Mouse (Mus musculus) intestine, embryonic 16.5 days (tissue): ENCODE results near the gene St7l. TPM values are rescaled to one million over a fixed set of nuclear protein-coding genes. Genes with fewer than 3 reads are reported as not detected.

Experiments
- ATAC-seq: fragments of 200-750 bp; cut with Nextera tagmentation; 2 replicates; pipeline ENCODE4 v1.8.0; 2017; ENCODE audit warnings: moderate TSS enrichment, moderate library complexity
- H3K27ac ChIP-seq: fragments of 300-500 bp; sonication (generic); 2 replicates; pipeline ENCODE4 v1.5.1; 2014; ENCODE audit warnings: mild to moderate bottlenecking, low read length
- H3K27me3 ChIP-seq: fragments of 300-500 bp; sonication (generic); replicated peaks from 2 replicates; pipeline ENCODE4 v1.6.1; 2014; ENCODE audit warnings: low read length, control low read depth, mixed read lengths; ENCODE audit not compliant: control insufficient read depth, insufficient read depth
- H3K36me3 ChIP-seq: fragments of 300-500 bp; sonication (generic); 2 replicates; pipeline ENCODE4 v1.6.1; 2014; ENCODE audit warnings: low read length, control low read depth; ENCODE audit not compliant: control insufficient read depth, insufficient read depth
- H3K4me1 ChIP-seq: fragments of 300-500 bp; sonication (generic); 2 replicates; pipeline ENCODE4 v1.6.1; 2014; ENCODE audit warnings: low read length, control low read depth, mixed read lengths; ENCODE audit not compliant: control insufficient read depth, insufficient read depth
- H3K4me2 ChIP-seq: fragments of 300-500 bp; sonication (generic); 2 replicates; pipeline ENCODE4 v1.6.1; 2014; ENCODE audit warnings: low read depth, low read length, control low read depth
- H3K4me3 ChIP-seq: fragments of 300-500 bp; sonication (generic); 2 replicates; pipeline ENCODE4 v1.5.1; 2014; ENCODE audit warnings: mild to moderate bottlenecking, low read length
- H3K9ac ChIP-seq: fragments of 300-500 bp; sonication (generic); 2 replicates; pipeline ENCODE4 v1.6.1; 2014; ENCODE audit warnings: low read depth, low read length
- H3K9me3 ChIP-seq: fragments of 300-500 bp; sonication (generic); 2 replicates; pipeline ENCODE4 v1.6.1; 2016; ENCODE audit warnings: low read length, control low read depth; ENCODE audit not compliant: control insufficient read depth
- whole genome bisulfite sequencing: fragments of 180-500 bp; shearing (Covaris S2); extraction: QIAGEN DNeasy Blood & Tissue Kit; methylation state at CpG from one replicate; pipeline ENCODE4 v1.1.7; 2014; 5-methylcytosine and 5-hydroxymethylcytosine counted together
- polyA plus RNA-seq: library from polyadenylated mRNA; unstranded; fragments of >200 nt; fragmentation: Nextera tagmentation; extraction: Ambion mirVana; gene quantifications from 2 replicates; pipeline ENCODE4 v1.2.1, GENCODE M21; 2015

The St7l gene
- polyA plus RNA-seq, result 37.0 and 37.8 TPM in 2 replicates

DNA sequence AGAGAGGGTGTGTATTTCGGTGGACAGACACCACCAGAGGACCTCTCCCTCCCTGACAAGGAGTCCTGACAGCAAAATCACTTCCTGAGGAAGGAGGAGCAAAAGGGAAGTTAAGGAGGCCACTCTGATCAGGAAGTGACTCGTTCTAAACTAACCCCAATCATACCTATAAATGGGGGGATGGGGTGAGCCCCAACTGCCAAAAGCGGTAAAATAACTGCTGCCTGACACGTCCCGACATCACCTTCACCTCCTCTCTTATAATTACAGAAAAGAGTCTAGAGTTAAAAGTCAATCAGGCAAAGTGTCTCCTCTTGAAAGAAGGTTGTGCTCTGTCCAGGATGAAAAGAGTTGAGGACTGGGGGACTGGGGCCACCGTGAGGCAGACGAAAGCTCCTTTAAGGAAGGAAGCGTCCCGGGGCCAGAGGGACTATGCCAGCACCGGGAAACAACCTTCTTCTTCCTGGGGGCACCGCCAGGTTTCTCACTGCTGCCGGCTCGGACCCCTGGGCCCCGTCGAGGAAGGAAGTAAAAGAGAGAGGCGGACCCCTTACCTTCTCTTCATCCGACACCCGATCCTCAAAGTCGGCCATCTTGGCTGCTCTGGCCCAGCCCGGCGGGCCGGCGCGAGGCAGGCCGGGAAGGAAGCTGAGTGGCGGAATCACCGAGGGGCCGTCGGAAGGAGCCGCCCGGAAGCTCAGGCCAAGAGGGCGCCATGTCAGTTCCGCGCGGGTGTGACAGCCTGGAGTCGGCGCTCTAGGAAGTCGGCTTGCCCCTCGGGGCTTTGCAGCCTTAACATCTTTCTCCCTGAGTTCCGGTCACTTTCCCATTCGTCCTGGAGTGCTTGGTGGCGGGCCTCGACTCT lies at the start of gene St7l, which contains the start of gene Capza1:
Gene St7l (plus strand): TSS at position 220 of the 865 bp plus-strand sequence.
Gene Capza1 (minus strand): TSS at position 720 of the 865 bp plus-strand sequence.
- no peaks in the 10 kb centered on the region for H3K36me3 ChIP-seq
- ATAC-seq, result peak; percentile 96
- H3K27ac ChIP-seq, result peak within 1 kb of the TSS; percentile 99

GRCm38 (mm10) chr3:104814746-104815145 lies 49.1 kb upstream of the St7l start:
- Histone ChIP-seq H3K4me2 (no peak overlapping the region), H3K4me3 (no peak overlapping the region), H3K27ac (no peak overlapping the region), H3K36me3 (no peaks in the 10 kb centered on the region), H3K27me3 (no peaks in the 10 kb centered on the region), H3K4me1 (peaks cover 28% of the 10 kb centered on the region), H3K9ac (no peak overlapping the region), H3K9me3 (no peaks in the 10 kb centered on the region)
- ATAC-seq, result no peak
- 95% methylated on average over 1 of the region's 1 CpGs for WGBS

More for the DNA sequence above, at the start of gene St7l, which contains the start of gene Capza1:
- Histone ChIP-seq H3K4me3 (peak within 1 kb of the TSS; percentile 100), H3K9me3 (no peaks in the 10 kb centered on the region), H3K4me1 (peaks cover 12% of the 10 kb centered on the region), H3K4me2 (peak within 1 kb of the TSS; percentile 73), H3K9ac (peak within 1 kb of the TSS; percentile 99), H3K27me3 (no peaks in the 10 kb centered on the region)
- under 1% methylated on average over 43 of the region's 43 CpGs for WGBS

GRCm38 (mm10) chr3:104815346-104815745 lies 48.5 kb upstream of the St7l start:
- Histone ChIP-seq H3K4me1 (peaks cover 28% of the 10 kb centered on the region), H3K9me3 (no peaks in the 10 kb centered on the region), H3K27me3 (no peaks in the 10 kb centered on the region), H3K36me3 (no peaks in the 10 kb centered on the region), H3K4me3 (no peak overlapping the region), H3K27ac (no peak overlapping the region), H3K9ac (no peak overlapping the region), H3K4me2 (no peak overlapping the region)
- ATAC-seq, result no peak
- WGBS, result 61% methylated on average over 2 of the region's 2 CpGs

DNA sequence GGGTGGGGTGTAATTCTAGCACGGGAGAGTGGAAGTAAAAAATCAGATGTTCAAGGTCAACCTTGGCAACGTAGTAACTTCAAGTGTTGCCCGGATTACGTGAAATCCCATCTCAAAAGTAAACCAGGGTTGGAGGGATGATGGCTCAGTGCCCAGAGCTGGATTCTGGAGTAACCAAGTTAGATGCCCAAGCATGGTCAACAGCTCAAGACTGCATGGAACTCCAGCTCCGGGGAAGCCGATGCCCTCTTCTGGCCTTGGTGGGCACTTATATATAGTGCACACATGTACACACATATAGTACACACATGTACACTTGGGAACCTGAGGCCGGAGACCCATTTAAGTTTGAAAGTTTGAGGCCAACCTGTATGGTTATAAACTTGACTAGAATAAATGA lies 47.7 kb upstream of the St7l start:
- 92% methylated on average over 7 of the region's 7 CpGs for WGBS
- ATAC-seq, result no peak
- peak overlapping the region; percentile 28 for H3K4me2 ChIP-seq
- H3K27ac ChIP-seq, result no peak overlapping the region
- H3K9me3 ChIP-seq, result no peaks in the 10 kb centered on the region
- H3K4me3 ChIP-seq, result no peak overlapping the region
- no peaks in the 10 kb centered on the region for H3K27me3 ChIP-seq
- H3K4me1 ChIP-seq, result peaks cover 28% of the 10 kb centered on the region
- no peaks in the 10 kb centered on the region for H3K36me3 ChIP-seq
- no peak overlapping the region for H3K9ac ChIP-seq

GRCm38 (mm10) chr3:104817481-104817990 lies 46.3 kb upstream of the St7l start:
- Histone ChIP-seq H3K36me3 (no peaks in the 10 kb centered on the region), H3K9me3 (no peaks in the 10 kb centered on the region), H3K4me1 (peaks cover 22% of the 10 kb centered on the region), H3K4me2 (peak overlapping the region; percentile 70), H3K9ac (peak overlapping the region; percentile 91), H3K4me3 (peak overlapping the region; percentile 84), H3K27ac (peak overlapping the region; percentile 97), H3K27me3 (no peaks in the 10 kb centered on the region)
- 1% methylated on average over 46 of the region's 46 CpGs for WGBS
- peak; percentile 64 for ATAC-seq

DNA sequence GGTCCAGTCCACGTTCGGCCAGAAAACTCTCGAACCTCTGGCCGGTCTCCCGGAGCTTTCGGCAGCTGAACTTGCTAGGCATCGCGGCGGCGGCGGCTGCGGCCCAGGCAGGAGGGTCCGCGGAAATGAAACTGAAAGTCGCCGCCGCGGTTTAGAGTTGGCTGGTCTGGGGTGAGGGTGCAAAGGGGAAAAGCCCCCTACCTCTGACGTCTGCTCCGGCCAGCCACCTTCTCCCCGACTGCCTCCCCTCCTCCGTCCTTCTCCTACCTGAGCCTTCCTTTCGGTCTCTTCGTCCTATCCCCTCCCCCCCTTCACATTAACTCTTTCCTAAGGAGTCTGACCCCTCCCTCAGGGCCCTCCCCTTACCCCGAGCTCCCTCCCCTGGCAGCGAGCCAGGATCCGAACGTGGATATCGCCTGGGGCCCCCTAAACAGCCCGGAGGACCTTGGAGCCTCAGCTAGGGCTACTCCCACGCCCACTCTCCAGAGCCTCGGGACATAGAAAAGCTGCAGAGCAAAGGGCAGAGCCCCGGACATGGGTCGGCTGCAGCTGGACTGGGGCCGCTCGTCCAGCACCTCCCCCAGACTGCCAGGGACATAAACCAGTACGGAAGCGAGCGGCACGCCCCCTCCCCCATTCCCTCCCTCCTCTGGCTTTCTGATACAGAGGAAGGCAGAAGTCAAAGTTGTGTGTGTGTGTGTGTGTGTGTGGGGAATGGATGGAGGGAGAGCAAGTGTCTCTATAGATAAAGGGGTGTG lies 45.6 kb upstream of the St7l start, which contains the start of gene Mov10:
Gene Mov10 (minus strand): TSS at position 573 of the 758 bp plus-strand sequence.
- H3K9me3 ChIP-seq, result no peaks in the 10 kb centered on the region
- peaks cover 22% of the 10 kb centered on the region for H3K4me1 ChIP-seq
- peak; percentile 94 for ATAC-seq
- H3K27me3 ChIP-seq, result no peaks in the 10 kb centered on the region
- under 1% methylated on average over 40 of the region's 40 CpGs for WGBS
- H3K4me3 ChIP-seq, result peak within 1 kb of the TSS; percentile 84
- peak within 1 kb of the TSS; percentile 97 for H3K27ac ChIP-seq
- H3K9ac ChIP-seq, result peak within 1 kb of the TSS; percentile 91
- H3K4me2 ChIP-seq, result peak within 1 kb of the TSS; percentile 70
- H3K36me3 ChIP-seq, result no peaks in the 10 kb centered on the region

GRCm38 (mm10) chr3:104818749-104819134 lies 45.1 kb upstream of the St7l start:
- peak overlapping the region; percentile 70 for H3K4me2 ChIP-seq
- no peaks in the 10 kb centered on the region for H3K27me3 ChIP-seq
- H3K4me1 ChIP-seq, result peaks cover 22% of the 10 kb centered on the region
- no peaks in the 10 kb centered on the region for H3K9me3 ChIP-seq
- H3K27ac ChIP-seq, result peak overlapping the region; percentile 97
- WGBS, result 1% methylated on average over 3 of the region's 3 CpGs
- H3K9ac ChIP-seq, result peak overlapping the region; percentile 91
- H3K36me3 ChIP-seq, result no peaks in the 10 kb centered on the region
- ATAC-seq, result peak; percentile 38
- H3K4me3 ChIP-seq, result peak overlapping the region; percentile 84

DNA sequence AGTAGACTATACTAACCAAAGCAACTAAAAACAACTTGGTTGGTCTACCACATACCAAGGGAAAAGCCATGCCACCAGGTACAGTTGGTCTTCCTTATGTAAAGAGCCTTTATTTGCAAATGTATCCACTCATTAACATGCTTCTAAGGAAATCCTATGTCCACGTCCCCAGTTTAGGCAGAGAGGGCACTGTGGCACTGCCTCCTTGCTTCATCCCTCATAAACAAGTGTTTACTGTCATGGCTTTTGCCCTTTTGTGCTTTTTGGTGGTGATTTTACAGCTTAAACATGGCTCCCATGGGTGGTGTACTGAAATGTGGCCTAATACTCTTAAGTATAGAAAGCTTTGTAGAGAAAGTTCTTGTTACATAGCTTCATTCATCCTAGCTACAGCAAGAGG lies 43.4 kb upstream of the St7l start:
- no peak for ATAC-seq
- Histone ChIP-seq H3K4me1 (peaks cover 18% of the 10 kb centered on the region), H3K9me3 (no peaks in the 10 kb centered on the region), H3K4me3 (no peak overlapping the region), H3K36me3 (no peaks in the 10 kb centered on the region), H3K9ac (no peak overlapping the region), H3K27me3 (no peaks in the 10 kb centered on the region), H3K4me2 (no peak overlapping the region), H3K27ac (no peak overlapping the region)
- 66% methylated on average over 1 of the region's 1 CpGs for WGBS

DNA sequence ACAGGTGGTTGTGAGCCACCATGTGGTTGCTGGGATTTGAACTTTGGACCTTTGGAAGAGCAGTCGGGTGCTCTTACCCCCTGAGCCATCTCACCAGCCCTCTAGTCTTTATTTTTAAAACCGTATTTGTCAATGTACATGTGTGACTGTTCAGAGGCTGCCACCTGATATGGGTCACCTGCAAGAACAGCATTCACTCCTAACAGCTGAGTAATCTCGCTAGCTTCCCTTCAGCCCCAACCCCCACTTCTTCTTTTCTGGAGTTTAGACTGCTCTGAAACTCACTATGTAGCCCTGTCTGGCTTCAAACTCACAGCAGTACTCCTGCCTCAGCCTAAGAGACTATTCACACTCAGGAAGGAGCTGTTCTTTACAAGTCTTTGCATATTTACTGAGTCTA lies 41.4 kb upstream of the St7l start:
- 76% methylated on average over 3 of the region's 3 CpGs for WGBS
- no peak overlapping the region for H3K4me2 ChIP-seq
- H3K27ac ChIP-seq, result no peak overlapping the region
- H3K9me3 ChIP-seq, result no peaks in the 10 kb centered on the region
- no peak overlapping the region for H3K9ac ChIP-seq
- peaks cover 7% of the 10 kb centered on the region for H3K4me1 ChIP-seq
- no peak overlapping the region for H3K4me3 ChIP-seq
- ATAC-seq, result no peak
- no peaks in the 10 kb centered on the region for H3K27me3 ChIP-seq
- 0 out of 2 replicates have a peak, but pooled peaks cover 2% of the 10 kb centered on the region for H3K36me3 ChIP-seq
